Mouse (Mus musculus) stomach, embryonic 14.5 days (tissue): ENCODE measurements around the gene 4930415O20Rik. TPM values are rescaled to one million over a fixed set of nuclear protein-coding genes. Genes with fewer than 3 reads are reported as not detected.

Experiments used
- ATAC-seq: fragments of 200-750 bp; cut with Nextera tagmentation; 2 replicates; pipeline ENCODE4 v1.8.0; 2017; ENCODE audit warnings: low read depth, moderate TSS enrichment; ENCODE audit not compliant: insufficient number of reproducible peaks, insufficient read depth, low FRiP score
- H3K27ac ChIP-seq: fragments of 300-500 bp; sonication (generic); 2 replicates; pipeline ENCODE4 v1.5.1; 2014; ENCODE audit warnings: mild to moderate bottlenecking, low read length, moderate library complexity, mixed read lengths
- H3K27me3 ChIP-seq: fragments of 300-500 bp; sonication (generic); 2 replicates; pipeline ENCODE4 v1.6.1; 2014; ENCODE audit warnings: low read length, control low read depth, mixed read lengths; ENCODE audit not compliant: control insufficient read depth, insufficient read depth
- H3K36me3 ChIP-seq: fragments of 300-500 bp; sonication (generic); 2 replicates; pipeline ENCODE4 v1.6.1; 2014; ENCODE audit warnings: mild to moderate bottlenecking, control low read depth, low read length, moderate library complexity, mixed read lengths; ENCODE audit not compliant: control insufficient read depth, insufficient read depth
- H3K4me1 ChIP-seq: fragments of 300-500 bp; sonication (generic); 2 replicates; pipeline ENCODE4 v1.6.1; 2014; ENCODE audit warnings: low read length, control low read depth, mixed read lengths; ENCODE audit not compliant: control insufficient read depth, insufficient read depth
- H3K4me2 ChIP-seq: fragments of 300-500 bp; sonication (generic); replicated peaks from 2 replicates; pipeline ENCODE4 v1.6.1; 2014; ENCODE audit warnings: low read depth, low read length, control low read depth
- H3K4me3 ChIP-seq: fragments of 300-500 bp; sonication (generic); 2 replicates; pipeline ENCODE4 v1.5.1; 2014; ENCODE audit warnings: low read depth, low read length, control low read depth
- H3K9ac ChIP-seq: fragments of 300-500 bp; sonication (generic); replicated peaks from 2 replicates; pipeline ENCODE4 v1.6.1; 2014; ENCODE audit warnings: low read depth, mild to moderate bottlenecking, control low read depth, low read length, moderate library complexity, mixed read lengths
- H3K9me3 ChIP-seq: fragments of 300-500 bp; sonication (generic); 2 replicates; pipeline ENCODE4 v1.6.1; 2016; ENCODE audit warnings: low read depth, low read length, control low read depth; ENCODE audit not compliant: control insufficient read depth
- WGBS: fragments of 180-500 bp; shearing (Covaris S2); extraction: QIAGEN DNeasy Blood & Tissue Kit; methylation state at CpG from one replicate; pipeline ENCODE4 v1.1.7; 2014; 5-methylcytosine and 5-hydroxymethylcytosine counted together
- polyA plus RNA-seq: library from polyadenylated mRNA; unstranded; fragments of >200 nt; fragmentation: Nextera tagmentation; extraction: Ambion mirVana; gene quantifications from 2 replicates; pipeline ENCODE4 v1.2.1, GENCODE M21; 2014

The 4930415O20Rik gene
- polyA plus RNA-seq, 1 experiment from 2014 or later, result not detected

DNA sequence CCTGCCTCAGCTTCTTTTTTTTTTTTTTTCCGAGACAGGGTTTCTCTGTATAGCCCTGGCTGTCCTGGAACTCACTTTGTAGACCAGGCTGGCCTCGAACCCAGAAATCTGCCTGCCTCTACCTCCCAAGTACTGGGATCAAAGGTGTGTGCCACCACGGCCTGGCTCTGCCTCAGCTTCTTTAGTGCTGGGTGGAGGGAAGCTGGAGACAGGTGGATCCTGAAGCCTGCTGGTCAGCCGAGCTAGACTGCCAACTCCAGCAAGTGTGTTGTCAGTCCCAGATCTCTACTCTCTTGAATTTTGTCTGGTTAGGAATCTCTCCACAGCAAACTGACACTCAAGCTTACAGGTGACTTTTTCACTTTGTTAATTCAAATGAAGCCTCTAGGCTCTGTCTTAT is 34.9 kb upstream of the 4930415O20Rik start:
- 89% methylated on average over 4 of the region's 4 CpGs for WGBS
- no peak overlapping the region for H3K4me3 ChIP-seq
- no peak overlapping the region for H3K4me2 ChIP-seq
- no peaks in the 10 kb centered on the region for H3K27me3 ChIP-seq
- H3K36me3 ChIP-seq, result peaks cover 13% of the 10 kb centered on the region
- H3K4me1 ChIP-seq, result peaks cover 5% of the 10 kb centered on the region; the same call in 1 of the 2 replicates
- H3K9ac ChIP-seq, result no peak overlapping the region
- H3K27ac ChIP-seq, result no peak overlapping the region
- no peak for ATAC-seq
- H3K9me3 ChIP-seq, result no peaks in the 10 kb centered on the region

DNA sequence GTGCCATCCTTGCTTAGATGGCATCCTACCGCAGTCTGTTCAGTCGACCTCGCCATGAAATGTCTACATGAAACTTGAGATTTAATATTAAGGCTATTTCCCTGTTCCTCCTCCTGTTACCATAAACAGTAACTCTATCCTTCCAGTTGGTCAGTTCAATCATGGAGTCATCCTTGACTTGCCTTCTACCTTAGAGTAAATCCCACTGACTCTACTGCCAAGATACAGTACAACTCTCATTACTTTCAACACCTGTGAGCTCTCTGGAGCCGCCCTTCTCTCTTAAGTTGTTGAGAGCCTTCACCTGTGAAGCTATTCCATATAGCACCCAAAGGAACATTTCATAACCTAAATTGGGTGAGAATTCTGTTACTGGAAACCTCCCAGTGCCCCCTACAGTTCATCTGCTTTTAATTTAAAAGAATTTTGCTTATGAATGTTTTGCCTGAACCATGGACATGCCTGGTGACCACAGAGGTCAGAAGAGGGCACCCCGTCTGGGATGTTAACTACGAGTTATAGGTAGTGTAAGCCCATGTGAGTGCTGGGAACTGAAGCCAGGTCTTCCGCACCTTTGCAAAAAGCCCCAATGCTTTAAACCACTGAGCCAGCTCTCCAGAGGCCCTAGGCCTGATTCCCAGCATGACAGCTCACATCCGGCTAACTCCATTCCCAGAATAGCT is 33.8 kb upstream of the 4930415O20Rik start:
- no peak overlapping the region for H3K9ac ChIP-seq
- ATAC-seq, result no peak
- H3K4me2 ChIP-seq, result no peak overlapping the region
- peaks cover 15% of the 10 kb centered on the region; the same call in 1 of the 2 replicates for H3K36me3 ChIP-seq
- H3K4me3 ChIP-seq, result no peak overlapping the region
- no peak overlapping the region for H3K27ac ChIP-seq
- no peaks in the 10 kb centered on the region for H3K27me3 ChIP-seq
- H3K4me1 ChIP-seq, result peaks cover 5% of the 10 kb centered on the region; the same call in 1 of the 2 replicates
- WGBS, result 86% methylated on average over 8 of the region's 8 CpGs
- no peaks in the 10 kb centered on the region for H3K9me3 ChIP-seq

DNA sequence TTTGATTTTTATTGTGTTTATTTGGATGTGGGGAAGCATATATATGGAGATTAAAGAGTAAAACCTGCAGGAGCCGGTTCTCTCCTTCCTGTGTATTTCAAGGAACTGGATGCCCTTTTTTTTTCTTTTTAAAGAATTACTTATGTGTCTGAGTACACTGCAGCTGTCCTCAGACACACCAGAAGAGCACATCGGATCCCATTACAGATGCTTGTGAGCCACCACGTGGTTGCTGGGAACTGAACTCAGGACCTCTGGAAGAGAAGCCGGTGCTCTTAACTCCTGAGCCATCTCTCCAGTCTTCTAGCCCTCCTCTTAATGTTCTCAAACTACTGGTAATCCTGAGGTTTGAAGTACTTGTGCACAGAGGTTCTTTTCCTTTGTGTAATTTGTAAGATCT is 32.9 kb upstream of the 4930415O20Rik start:
- Histone ChIP-seq H3K4me3 (no peak overlapping the region), H3K27ac (no peak overlapping the region), H3K9ac (no peak overlapping the region), H3K36me3 (peaks cover 23% of the 10 kb centered on the region; the same call in 1 of the 2 replicates), H3K9me3 (no peaks in the 10 kb centered on the region), H3K27me3 (no peaks in the 10 kb centered on the region), H3K4me2 (no peak overlapping the region), H3K4me1 (no peaks in the 10 kb centered on the region)
- 69% methylated on average over 4 of the region's 4 CpGs for WGBS
- ATAC-seq, result no peak

DNA sequence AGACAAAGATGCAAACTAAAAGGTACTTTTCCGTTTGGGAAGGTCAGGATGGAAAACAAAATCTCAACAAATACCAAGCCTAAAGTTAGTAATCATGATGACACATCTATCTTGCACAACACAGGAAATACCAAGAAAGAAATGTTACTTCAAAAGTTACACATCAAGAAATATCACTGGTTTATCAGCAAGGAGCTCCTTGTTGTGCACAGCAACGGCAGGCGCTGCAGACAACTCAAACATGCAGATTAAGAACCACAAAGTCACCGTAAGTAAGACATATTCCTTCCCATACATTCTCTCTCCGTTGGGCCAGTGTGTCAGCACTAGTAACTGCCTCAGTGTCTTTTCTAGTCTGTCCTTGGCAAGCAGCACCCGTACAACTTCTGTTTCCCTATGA is 29.7 kb upstream of the 4930415O20Rik start:
- ATAC-seq, result no peak
- H3K4me1 ChIP-seq, result no peaks in the 10 kb centered on the region
- H3K27me3 ChIP-seq, result no peaks in the 10 kb centered on the region
- no peak overlapping the region for H3K4me3 ChIP-seq
- no peak overlapping the region for H3K9ac ChIP-seq
- H3K36me3 ChIP-seq, result peaks cover 54% of the 10 kb centered on the region
- H3K4me2 ChIP-seq, result no peak overlapping the region
- no peaks in the 10 kb centered on the region for H3K9me3 ChIP-seq
- H3K27ac ChIP-seq, result no peak overlapping the region
- WGBS, result 83% methylated on average over 6 of the region's 6 CpGs

DNA sequence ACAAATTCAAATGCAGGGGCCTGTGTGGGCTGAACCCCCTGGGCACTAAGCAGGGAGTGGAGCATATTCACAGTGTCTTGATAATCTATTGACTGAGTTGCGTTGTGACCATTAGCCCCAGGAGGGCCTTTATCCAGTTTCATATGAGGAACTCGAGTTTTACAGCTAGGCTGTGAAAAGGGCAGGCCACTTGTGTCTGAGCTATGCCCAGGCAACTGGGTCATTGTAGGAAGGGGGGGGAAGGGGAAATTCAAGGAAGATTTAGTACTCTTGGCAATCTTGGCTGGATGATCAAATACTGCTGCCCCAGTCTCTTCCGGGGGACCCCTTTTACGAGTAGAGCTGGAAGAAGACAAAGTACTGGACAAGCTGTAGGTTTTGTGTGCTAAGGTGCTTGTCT is 27.5 kb upstream of the 4930415O20Rik start:
- Histone ChIP-seq H3K27me3 (no peaks in the 10 kb centered on the region), H3K36me3 (peaks cover 71% of the 10 kb centered on the region), H3K4me2 (no peak overlapping the region), H3K4me3 (no peak overlapping the region), H3K9ac (no peak overlapping the region), H3K9me3 (no peaks in the 10 kb centered on the region), H3K27ac (no peak overlapping the region), H3K4me1 (no peaks in the 10 kb centered on the region)
- ATAC-seq, result no peak
- WGBS, result 90% methylated on average over 4 of the region's 4 CpGs

DNA sequence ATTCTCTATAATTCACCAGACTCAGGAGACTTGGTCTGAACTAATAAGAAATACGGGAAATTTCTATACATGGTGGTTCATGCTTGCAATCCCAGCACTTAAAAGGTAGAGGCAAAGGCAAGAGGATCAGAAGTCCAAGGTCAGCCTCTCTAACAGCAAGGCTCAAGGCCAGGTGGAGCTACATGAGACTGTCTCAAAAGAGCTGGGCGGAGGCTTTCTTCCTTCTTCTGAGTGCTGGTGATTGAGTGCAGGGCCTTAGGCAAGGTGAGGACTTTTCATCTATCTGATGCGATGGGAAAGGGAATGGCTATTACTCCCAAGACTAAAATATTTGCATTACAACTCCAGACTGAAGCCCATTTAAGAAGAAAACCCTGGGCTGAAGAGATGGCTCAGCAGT is 25.7 kb upstream of the 4930415O20Rik start:
- Histone ChIP-seq H3K36me3 (peaks cover 70% of the 10 kb centered on the region), H3K4me2 (no peak overlapping the region), H3K27me3 (no peaks in the 10 kb centered on the region), H3K9me3 (no peaks in the 10 kb centered on the region), H3K4me3 (no peak overlapping the region), H3K4me1 (no peaks in the 10 kb centered on the region), H3K27ac (no peak overlapping the region), H3K9ac (no peak overlapping the region)
- ATAC-seq, result no peak
- WGBS, result 93% methylated on average over 3 of the region's 3 CpGs

DNA sequence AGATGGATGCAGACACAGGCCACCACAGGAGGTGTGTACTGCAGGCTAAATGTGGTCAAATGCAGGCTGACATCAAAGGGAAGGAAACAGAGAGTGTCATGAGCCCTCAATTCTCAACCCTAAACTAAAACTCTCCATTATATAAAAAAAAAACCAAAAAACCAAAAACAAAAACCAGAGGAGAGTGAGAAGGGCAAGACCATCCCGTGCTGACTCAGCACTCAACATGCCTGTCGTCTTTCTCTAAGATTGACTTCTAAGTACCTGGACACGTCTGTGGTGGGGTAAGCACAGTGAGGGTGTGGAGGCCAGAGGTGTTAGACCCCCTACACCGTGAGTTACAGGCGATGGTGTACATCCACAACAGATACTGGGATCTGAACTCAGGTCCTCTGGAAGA is 24.0 kb upstream of the 4930415O20Rik start:
- Histone ChIP-seq H3K4me3 (no peak overlapping the region), H3K27me3 (no peaks in the 10 kb centered on the region), H3K9ac (no peak overlapping the region), H3K9me3 (no peaks in the 10 kb centered on the region), H3K4me2 (no peak overlapping the region), H3K27ac (no peak overlapping the region), H3K36me3 (peaks cover 76% of the 10 kb centered on the region), H3K4me1 (no peaks in the 10 kb centered on the region)
- ATAC-seq, result no peak
- WGBS, result 91% methylated on average over 5 of the region's 5 CpGs

DNA sequence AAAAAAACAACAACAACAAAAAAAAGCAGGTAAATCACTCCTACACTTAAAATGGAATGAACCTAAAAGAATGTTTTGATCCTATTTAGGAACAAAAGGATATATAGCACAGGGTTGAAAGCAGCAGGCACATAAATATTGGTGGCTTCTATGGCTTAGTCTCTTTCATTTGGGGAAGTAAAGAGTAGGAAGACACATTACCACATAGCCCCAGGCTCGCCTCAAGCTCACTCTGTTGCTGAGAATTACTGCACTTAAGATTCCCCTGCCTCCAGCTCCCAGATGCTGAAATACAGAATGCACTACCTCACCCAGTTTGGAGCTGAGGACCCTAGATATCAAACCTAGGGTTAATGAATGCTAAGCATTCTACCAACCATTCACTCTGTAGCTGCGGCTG is 18.0 kb upstream of the 4930415O20Rik start:
- H3K36me3 ChIP-seq, result peaks cover 57% of the 10 kb centered on the region
- H3K4me3 ChIP-seq, result no peak overlapping the region
- no peak overlapping the region for H3K4me2 ChIP-seq
- ATAC-seq, result no peak
- H3K4me1 ChIP-seq, result no peaks in the 10 kb centered on the region
- no peak overlapping the region for H3K27ac ChIP-seq
- H3K9me3 ChIP-seq, result no peaks in the 10 kb centered on the region
- WGBS, result 89% methylated on average over 2 of the region's 2 CpGs
- no peak overlapping the region for H3K9ac ChIP-seq
- H3K27me3 ChIP-seq, result no peaks in the 10 kb centered on the region

DNA sequence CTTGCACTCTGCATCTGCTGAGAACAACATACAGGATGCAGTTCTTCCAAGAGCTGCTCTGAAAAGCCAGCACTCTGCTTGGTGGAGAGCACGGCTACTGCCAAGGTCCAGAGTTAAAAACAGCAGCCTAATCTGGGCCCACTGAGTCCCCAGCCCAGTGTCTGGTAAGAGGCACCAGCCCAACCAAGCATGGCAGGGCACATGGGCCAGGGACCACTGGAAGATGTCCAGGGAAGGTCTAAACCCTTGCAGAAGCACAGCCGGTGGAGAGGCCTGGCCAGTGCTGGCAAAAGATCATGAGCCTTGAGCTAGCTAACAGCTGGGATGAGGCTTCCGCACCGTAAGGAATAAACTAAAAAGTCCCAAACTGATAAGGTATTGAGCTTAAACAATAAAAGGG is 14.9 kb upstream of the 4930415O20Rik start:
- H3K9ac ChIP-seq, result no peak overlapping the region
- 93% methylated on average over 4 of the region's 4 CpGs for WGBS
- peaks cover 63% of the 10 kb centered on the region for H3K36me3 ChIP-seq
- ATAC-seq, result no peak
- no peaks in the 10 kb centered on the region for H3K4me1 ChIP-seq
- H3K4me2 ChIP-seq, result no peak overlapping the region
- H3K9me3 ChIP-seq, result no peaks in the 10 kb centered on the region
- H3K27me3 ChIP-seq, result no peaks in the 10 kb centered on the region
- no peak overlapping the region for H3K27ac ChIP-seq
- no peak overlapping the region for H3K4me3 ChIP-seq
